Mouse (Mus musculus): Measurements from ENCODE around the gene Egfl7.

GRCm38 (mm10) chr2:26586294-26587043, 6.7 kb downstream of the Egfl7 start, which contains the start of gene Gm20532:
- TF ChIP-seq POLR2A (IDR thresholded peaks at IDR 0.05; ENCODE audit: borderline replicate concordance, extremely low read depth, low read depth, low read length), result 0 out of 2 replicates have a peak, but pooled peaks have one; percentile 27
- peak; percentile 14; the same call in 1 of the 2 replicates for TF ChIP-seq CTCF (IDR thresholded peaks at IDR 0.05; ENCODE audit: insufficient read depth, low read length)

Measured in lung, adult 2 months (tissue).